Mouse (Mus musculus) brain, adult 2 months (tissue): ENCODE measurements around the gene Zdhhc14.
"Not testable (repeated sequence)": the region's sequence is repeated elsewhere in the genome, so short reads cannot be mapped to it uniquely, and the experiment has no call there.

Experiments used
- DNase-seq: peaks from one replicate; pipeline ENCODE4 v3.0.0; 2011; ENCODE audit warnings: low read depth, low spot score

Zdhhc14 gene

GRCm38 (mm10) chr17:5601953-5602352, 109.6 kb downstream of the Zdhhc14 start:
- no peak for DNase-seq

GRCm38 (mm10) chr17:5606151-5606591, 113.8 kb downstream of the Zdhhc14 start:
- peak; percentile 92 for DNase-seq

- peak; percentile 84 for DNase-seq
Measured at GRCm38 (mm10) chr17:5607352-5607751, 115.0 kb downstream of the Zdhhc14 start.

GRCm38 (mm10) chr17:5609875-5610552, 117.7 kb downstream of the Zdhhc14 start:
- DNase-seq: no peak

- DNase-seq: no peak
Measured at GRCm38 (mm10) chr17:5612236-5612635, 119.9 kb downstream of the Zdhhc14 start.

GRCm38 (mm10) chr17:5614771-5615318, 122.5 kb downstream of the Zdhhc14 start:
- no peak for DNase-seq

GRCm38 (mm10) chr17:5621626-5622591, 129.6 kb downstream of the Zdhhc14 start:
- DNase-seq: peak; percentile 95

GRCm38 (mm10) chr17:5622764-5623163, 130.4 kb downstream of the Zdhhc14 start:
- DNase-seq: no peak

GRCm38 (mm10) chr17:5623181-5623580, 130.8 kb downstream of the Zdhhc14 start:
- peak; percentile 53 for DNase-seq

- DNase-seq: not testable (repeated sequence)
Measured at GRCm38 (mm10) chr17:5624815-5625214, 132.5 kb downstream of the Zdhhc14 start.

GRCm38 (mm10) chr17:5626402-5626801, 134.0 kb downstream of the Zdhhc14 start:
- DNase-seq: no peak

- DNase-seq: no peak
Measured at GRCm38 (mm10) chr17:5627664-5628063, 135.3 kb downstream of the Zdhhc14 start.

GRCm38 (mm10) chr17:5629651-5630050, 137.3 kb downstream of the Zdhhc14 start:
- DNase-seq: no peak

GRCm38 (mm10) chr17:5635254-5635653, 142.9 kb downstream of the Zdhhc14 start:
- no peak for DNase-seq

- peak; percentile 55 for DNase-seq
Measured at GRCm38 (mm10) chr17:5641436-5641835, 149.1 kb downstream of the Zdhhc14 start.

GRCm38 (mm10) chr17:5642918-5643721, 150.8 kb downstream of the Zdhhc14 start:
- peak; percentile 95 for DNase-seq

- peak; percentile 42 for DNase-seq
Measured at GRCm38 (mm10) chr17:5650124-5650523, 157.8 kb downstream of the Zdhhc14 start.

GRCm38 (mm10) chr17:5650642-5651041, 158.3 kb downstream of the Zdhhc14 start:
- no peak for DNase-seq

- DNase-seq: no peak
Measured at GRCm38 (mm10) chr17:5651551-5651950, 159.2 kb downstream of the Zdhhc14 start.

GRCm38 (mm10) chr17:5653981-5654380, 161.6 kb downstream of the Zdhhc14 start:
- peak; percentile 56 for DNase-seq

GRCm38 (mm10) chr17:5655536-5655935, 163.2 kb downstream of the Zdhhc14 start:
- peak; percentile 37 for DNase-seq
